Mouse (Mus musculus): ENCODE results near the gene Iah1. TPM values are rescaled to one million over a fixed set of nuclear protein-coding genes. Genes with fewer than 3 reads are reported as not detected.

The Iah1 gene
- 48.6 and 51.5 TPM in 2 replicates for polyA plus RNA-seq (2015; fragmentation: Nextera tagmentation; extraction: Ambion mirVana)

DNA sequence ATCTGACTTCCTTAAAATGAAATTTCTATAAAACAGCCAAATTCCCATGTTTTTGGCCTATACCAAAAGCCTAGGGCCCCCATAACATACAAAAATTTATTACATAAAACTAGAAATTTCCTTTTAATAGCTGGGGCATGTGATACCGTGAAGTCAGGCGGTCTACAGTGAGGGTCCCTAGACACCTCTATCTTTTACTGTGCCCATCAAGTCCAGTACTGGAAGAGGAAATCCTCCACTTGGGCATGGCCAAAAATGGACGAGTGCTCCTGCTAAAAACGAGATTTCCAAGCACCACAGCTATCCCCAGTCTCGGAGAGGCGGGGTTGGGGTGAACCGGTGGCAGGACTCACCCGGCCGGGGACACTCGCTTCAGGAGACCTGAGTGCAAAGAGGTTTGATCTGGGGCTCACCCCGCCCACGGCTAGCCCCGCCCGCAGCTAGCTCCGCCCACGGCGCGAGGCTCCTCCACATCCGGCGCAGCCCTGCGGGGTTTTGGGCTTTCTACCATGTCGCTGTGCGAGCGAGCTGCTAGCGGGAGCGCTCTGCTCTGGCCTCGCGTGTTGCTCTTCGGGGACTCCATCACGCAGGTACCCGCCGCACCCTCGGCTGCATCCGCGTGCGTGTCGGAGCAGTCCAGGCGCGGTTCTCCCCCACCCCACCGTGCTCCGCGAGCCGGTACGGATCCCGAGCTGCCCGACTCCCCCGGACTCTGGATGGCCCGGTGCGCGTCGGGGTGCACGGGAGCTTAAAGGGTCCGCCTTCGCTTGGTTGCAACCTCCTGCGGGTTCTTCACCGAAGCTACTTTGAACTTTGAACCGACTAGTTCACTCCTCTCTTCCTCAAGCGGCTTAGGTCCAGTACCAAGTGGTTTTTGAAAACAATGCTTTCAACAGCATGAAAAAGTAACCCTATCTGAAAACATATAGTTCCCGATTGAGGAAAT, at the start of gene Iah1:
TSS of gene Iah1 (plus strand) at position 467 of the 946 bp plus-strand sequence.
- Histone ChIP-seq H3K4me1 (peaks cover 8% of the 10 kb centered on the region; the same call in 1 of the 2 replicates), H3K9me3 (replicated peaks) (no peaks in the 10 kb centered on the region), H3K4me2 (replicated peaks) (peak within 1 kb of the TSS; percentile 67), H3K4me3 (replicated peaks) (peak within 1 kb of the TSS; percentile 73), H3K9ac (peak within 1 kb of the TSS; percentile 61), H3K27me3 (no peaks in the 10 kb centered on the region), H3K36me3 (peaks cover 54% of the 10 kb centered on the region), H3K27ac (replicated peaks) (peak within 1 kb of the TSS; percentile 81)
- 2% methylated on average over 59 of the region's 59 CpGs for WGBS
- peak; percentile 92 for ATAC-seq (ENCODE audit: insufficient number of reproducible peaks, low FRiP score, low TSS enrichment, low read depth)

DNA sequence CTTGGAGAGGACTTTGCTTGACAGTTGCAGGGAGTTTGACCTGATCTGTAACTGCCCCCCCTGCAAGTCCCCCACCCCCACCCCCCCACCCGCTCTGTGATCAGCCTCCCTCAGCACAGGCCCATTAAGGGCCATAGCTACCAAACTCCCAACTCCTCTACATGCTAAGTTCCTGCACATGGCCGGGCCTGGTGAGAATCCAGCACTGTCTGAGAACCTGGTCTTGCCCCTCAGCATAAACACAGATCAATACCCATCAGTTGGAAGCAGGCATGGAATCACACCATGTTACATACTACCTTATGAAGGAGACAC, 49.4 kb upstream of the Iah1 start:
- H3K4me1 ChIP-seq: no peaks in the 10 kb centered on the region
- 87% methylated on average over 2 of the region's 2 CpGs for WGBS
- no peak overlapping the region for H3K27ac ChIP-seq (replicated peaks)
- H3K9me3 ChIP-seq (replicated peaks): no peaks in the 10 kb centered on the region
- H3K4me3 ChIP-seq (replicated peaks): no peak overlapping the region
- peaks cover 54% of the 10 kb centered on the region for H3K36me3 ChIP-seq
- no peak overlapping the region for H3K4me2 ChIP-seq (replicated peaks)
- H3K9ac ChIP-seq: no peak overlapping the region
- ATAC-seq (ENCODE audit: insufficient number of reproducible peaks, low FRiP score, low TSS enrichment, low read depth): no peak
- no peaks in the 10 kb centered on the region for H3K27me3 ChIP-seq

DNA sequence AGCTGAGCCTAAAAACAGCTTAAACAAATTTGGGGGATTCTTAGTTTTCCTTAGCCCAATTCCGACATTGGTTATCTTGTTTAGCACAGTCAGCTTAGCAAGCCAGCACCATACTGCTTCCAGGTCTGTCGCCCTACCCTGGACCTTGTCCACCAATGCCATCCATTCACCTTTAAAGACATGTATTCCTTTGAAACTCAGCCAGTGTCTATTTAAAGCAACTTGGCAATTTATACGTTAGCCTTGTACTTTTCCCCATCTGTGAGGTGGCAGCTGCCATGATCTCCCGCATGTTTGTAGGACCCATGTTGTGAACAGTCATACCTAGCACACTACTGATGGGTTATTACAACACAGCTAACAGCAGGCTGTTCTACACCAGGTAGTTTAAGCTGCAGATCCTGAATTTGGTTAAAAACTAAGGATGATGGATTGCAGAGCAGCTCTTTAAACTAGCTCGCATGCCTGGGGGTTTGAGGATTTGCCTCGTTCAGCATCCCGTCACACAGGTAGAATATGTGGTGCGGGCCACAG, 48.0 kb upstream of the Iah1 start:
- no peak for ATAC-seq (ENCODE audit: insufficient number of reproducible peaks, low FRiP score, low TSS enrichment, low read depth)
- Histone ChIP-seq H3K27me3 (no peaks in the 10 kb centered on the region), H3K4me1 (no peaks in the 10 kb centered on the region), H3K9me3 (replicated peaks) (no peaks in the 10 kb centered on the region), H3K4me3 (replicated peaks) (no peak overlapping the region), H3K27ac (replicated peaks) (no peak overlapping the region), H3K9ac (no peak overlapping the region), H3K36me3 (peaks cover 58% of the 10 kb centered on the region), H3K4me2 (replicated peaks) (no peak overlapping the region)
- WGBS: 85% methylated on average over 8 of the region's 8 CpGs

DNA sequence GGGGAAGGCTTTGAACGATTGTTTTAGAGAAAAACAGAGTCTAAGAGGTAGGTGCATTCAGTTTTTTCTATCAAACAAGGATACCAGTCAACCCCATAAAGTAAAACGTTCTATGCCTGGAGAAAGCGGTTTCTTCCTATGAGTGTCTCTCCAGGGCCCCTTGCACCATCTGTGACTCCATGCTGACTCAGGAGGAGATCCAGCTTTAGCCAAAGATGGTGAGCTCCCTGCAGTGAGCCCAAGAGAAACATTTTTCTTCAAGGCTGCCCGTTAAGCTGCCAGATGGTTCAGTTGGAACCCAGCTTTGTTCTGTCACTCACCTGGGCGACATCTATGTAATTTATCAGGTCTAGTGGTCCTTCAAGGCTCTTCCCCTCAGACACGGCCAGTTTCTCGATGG, 41.7 kb upstream of the Iah1 start:
- no peak overlapping the region for H3K9ac ChIP-seq
- H3K36me3 ChIP-seq: peaks cover 32% of the 10 kb centered on the region
- H3K4me1 ChIP-seq: no peaks in the 10 kb centered on the region
- H3K4me3 ChIP-seq (replicated peaks): no peak overlapping the region
- no peak overlapping the region for H3K4me2 ChIP-seq (replicated peaks)
- no peak overlapping the region for H3K27ac ChIP-seq (replicated peaks)
- no peaks in the 10 kb centered on the region for H3K27me3 ChIP-seq
- WGBS: 78% methylated on average over 7 of the region's 7 CpGs
- ATAC-seq (ENCODE audit: insufficient number of reproducible peaks, low FRiP score, low TSS enrichment, low read depth): no peak
- no peaks in the 10 kb centered on the region for H3K9me3 ChIP-seq (replicated peaks)

DNA sequence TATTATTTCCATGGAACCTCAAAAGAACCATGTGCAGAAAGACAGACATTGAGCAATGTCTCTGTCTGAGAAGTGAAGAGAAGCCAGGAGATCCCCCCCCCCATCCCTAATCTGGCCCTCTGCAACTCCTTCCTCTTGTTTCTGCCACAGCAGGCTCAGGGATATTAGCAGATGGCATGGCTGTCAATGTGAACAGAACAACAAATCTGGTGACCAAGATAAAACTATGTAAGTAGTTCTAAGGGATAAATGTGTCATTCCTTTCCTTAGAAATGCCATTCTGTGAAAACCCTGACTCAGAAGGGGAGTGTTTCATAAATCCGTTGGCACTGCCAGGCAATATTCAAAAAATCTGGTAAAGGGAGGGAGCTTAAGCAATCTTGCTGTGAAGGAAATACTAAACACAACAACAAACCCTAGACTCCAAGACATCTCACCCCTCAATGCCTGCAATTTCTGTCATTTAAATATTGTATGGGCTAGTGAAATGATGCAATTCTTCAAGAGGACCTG, 38.8 kb upstream of the Iah1 start:
- Histone ChIP-seq H3K4me3 (replicated peaks) (no peak overlapping the region), H3K4me1 (no peaks in the 10 kb centered on the region), H3K36me3 (peaks cover 7% of the 10 kb centered on the region), H3K27me3 (no peaks in the 10 kb centered on the region), H3K9me3 (replicated peaks) (no peaks in the 10 kb centered on the region), H3K27ac (replicated peaks) (no peak overlapping the region), H3K4me2 (replicated peaks) (no peak overlapping the region), H3K9ac (no peak overlapping the region)
- no peak for ATAC-seq (ENCODE audit: insufficient number of reproducible peaks, low FRiP score, low TSS enrichment, low read depth)
- WGBS: 80% methylated on average over 1 of the region's 1 CpGs

DNA sequence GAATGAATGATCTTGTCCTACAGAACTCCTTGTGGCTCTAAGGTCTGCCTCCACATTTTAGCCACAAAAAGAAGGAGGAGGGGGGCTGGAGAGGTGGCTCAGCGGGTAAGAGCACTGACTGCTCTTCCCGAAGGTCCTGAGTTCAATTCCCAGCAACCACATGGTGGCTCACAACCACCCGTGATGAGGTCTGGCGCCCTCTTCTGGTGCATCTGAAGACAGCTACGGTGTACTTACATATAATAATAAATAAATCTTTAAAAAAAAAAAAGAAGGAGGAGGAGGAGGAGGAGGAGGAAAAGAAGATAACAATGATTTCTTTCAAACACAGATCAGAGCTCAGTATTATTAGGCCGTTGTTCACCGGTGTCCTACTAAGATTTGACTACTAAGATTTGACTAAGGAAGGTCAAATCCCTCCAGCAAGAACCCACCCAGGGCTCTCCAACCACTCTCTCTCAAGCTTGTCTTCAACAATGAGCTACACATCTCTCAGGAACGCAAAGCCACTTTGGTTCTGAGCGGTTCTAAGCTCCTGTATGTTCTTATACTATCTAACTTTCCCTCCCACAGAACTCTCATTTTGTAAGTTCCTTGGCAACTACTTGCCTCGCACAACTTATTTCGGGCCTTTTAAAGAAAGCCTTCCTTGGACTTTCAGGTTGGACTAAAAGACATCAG, 31.3 kb upstream of the Iah1 start, which contains the start of gene Cpsf3:
TSS of gene Cpsf3 (plus strand) at position 631 of the 681 bp plus-strand sequence.
- Histone ChIP-seq H3K9ac (peak within 1 kb of the TSS; percentile 90), H3K27me3 (no peaks in the 10 kb centered on the region), H3K27ac (replicated peaks) (peak within 1 kb of the TSS; percentile 95), H3K4me3 (replicated peaks) (peak within 1 kb of the TSS; percentile 89), H3K9me3 (replicated peaks) (no peaks in the 10 kb centered on the region), H3K36me3 (no peaks in the 10 kb centered on the region; the same call in 1 of the 2 replicates), H3K4me2 (replicated peaks) (peak within 1 kb of the TSS; percentile 84), H3K4me1 (peaks cover 21% of the 10 kb centered on the region)
- 52% methylated on average over 11 of the region's 11 CpGs for WGBS
- ATAC-seq (ENCODE audit: insufficient number of reproducible peaks, low FRiP score, low TSS enrichment, low read depth): no peak

DNA sequence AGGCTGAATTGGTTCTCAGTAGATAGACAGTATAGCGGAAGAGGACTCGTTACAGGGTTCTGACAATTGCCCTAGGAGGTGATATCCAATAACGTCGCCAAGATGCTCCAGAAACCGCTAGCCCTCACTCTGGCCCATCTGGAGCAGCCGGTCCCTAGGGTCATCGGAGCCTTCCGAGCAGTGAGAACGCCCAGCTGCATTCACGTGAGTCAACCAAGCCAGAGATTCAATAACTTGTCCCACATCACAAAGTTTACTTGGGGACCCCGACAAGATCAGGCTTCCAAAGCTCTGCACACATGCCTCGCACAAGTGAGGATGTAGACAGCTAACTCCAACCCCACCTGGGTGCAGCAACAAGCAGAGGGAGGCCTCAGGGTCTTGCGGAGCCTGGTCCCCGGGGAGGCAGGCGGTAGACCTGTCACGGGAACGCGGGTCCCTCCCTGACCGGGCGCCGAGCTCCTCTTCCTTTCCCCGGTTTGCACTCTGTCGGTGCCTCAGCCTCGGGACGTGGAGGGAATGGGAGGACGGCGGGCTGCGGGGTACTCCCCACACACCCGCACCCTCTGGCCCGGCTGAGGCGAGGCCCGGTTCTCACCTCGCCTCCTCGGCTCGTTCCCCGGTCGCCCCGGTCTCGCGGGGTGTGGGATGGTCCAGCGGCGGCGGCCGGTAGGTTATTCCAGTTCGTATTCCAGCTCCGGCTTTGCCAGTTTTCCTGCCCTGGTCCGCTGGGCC, 30.5 kb upstream of the Iah1 start:
- peak overlapping the region; percentile 89 for H3K4me3 ChIP-seq (replicated peaks)
- H3K9ac ChIP-seq: peak overlapping the region; percentile 72
- H3K27ac ChIP-seq (replicated peaks): peak overlapping the region; percentile 85
- H3K4me2 ChIP-seq (replicated peaks): peak overlapping the region; percentile 84
- peak; percentile 82; the same call in 1 of the 2 replicates for ATAC-seq (ENCODE audit: insufficient number of reproducible peaks, low FRiP score, low TSS enrichment, low read depth)
- under 1% methylated on average over 45 of the region's 47 CpGs for WGBS
- H3K27me3 ChIP-seq: no peaks in the 10 kb centered on the region
- H3K9me3 ChIP-seq (replicated peaks): no peaks in the 10 kb centered on the region
- peaks cover 21% of the 10 kb centered on the region for H3K4me1 ChIP-seq
- peaks cover under 1% of the 10 kb centered on the region; the same call in 1 of the 2 replicates for H3K36me3 ChIP-seq

DNA sequence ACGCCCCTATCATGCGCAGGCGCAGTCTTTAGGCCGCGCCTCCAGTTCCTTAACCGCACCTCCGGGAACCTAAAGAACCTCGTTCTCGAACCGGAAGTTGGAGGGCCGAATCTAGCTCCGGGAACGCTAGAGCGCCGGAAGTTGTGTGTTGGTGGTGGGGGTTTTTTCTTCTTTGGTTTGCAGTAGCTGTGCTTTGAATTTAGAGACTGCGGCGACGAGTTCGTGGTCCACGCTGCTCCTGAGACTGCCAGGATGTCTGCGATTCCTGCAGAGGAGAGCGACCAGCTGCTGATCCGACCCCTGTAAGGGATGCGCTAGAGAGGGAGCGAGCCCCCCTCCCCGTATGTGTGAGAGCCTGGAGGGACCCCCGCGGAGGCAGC, 30.0 kb upstream of the Iah1 start, which contains the start of gene Itgb1bp1:
TSS of gene Itgb1bp1 (minus strand) at position 42 of the 380 bp plus-strand sequence.
- no peaks in the 10 kb centered on the region for H3K9me3 ChIP-seq (replicated peaks)
- peaks cover 21% of the 10 kb centered on the region for H3K4me1 ChIP-seq
- peak; percentile 96 for ATAC-seq (ENCODE audit: insufficient number of reproducible peaks, low FRiP score, low TSS enrichment, low read depth)
- H3K4me3 ChIP-seq (replicated peaks): peak within 1 kb of the TSS; percentile 89
- peak within 1 kb of the TSS; percentile 90 for H3K9ac ChIP-seq
- WGBS: 0% methylated on average over 28 of the region's 28 CpGs
- H3K27me3 ChIP-seq: no peaks in the 10 kb centered on the region
- H3K4me2 ChIP-seq (replicated peaks): peak within 1 kb of the TSS; percentile 84
- H3K36me3 ChIP-seq: peaks cover 6% of the 10 kb centered on the region
- H3K27ac ChIP-seq (replicated peaks): peak within 1 kb of the TSS; percentile 95

DNA sequence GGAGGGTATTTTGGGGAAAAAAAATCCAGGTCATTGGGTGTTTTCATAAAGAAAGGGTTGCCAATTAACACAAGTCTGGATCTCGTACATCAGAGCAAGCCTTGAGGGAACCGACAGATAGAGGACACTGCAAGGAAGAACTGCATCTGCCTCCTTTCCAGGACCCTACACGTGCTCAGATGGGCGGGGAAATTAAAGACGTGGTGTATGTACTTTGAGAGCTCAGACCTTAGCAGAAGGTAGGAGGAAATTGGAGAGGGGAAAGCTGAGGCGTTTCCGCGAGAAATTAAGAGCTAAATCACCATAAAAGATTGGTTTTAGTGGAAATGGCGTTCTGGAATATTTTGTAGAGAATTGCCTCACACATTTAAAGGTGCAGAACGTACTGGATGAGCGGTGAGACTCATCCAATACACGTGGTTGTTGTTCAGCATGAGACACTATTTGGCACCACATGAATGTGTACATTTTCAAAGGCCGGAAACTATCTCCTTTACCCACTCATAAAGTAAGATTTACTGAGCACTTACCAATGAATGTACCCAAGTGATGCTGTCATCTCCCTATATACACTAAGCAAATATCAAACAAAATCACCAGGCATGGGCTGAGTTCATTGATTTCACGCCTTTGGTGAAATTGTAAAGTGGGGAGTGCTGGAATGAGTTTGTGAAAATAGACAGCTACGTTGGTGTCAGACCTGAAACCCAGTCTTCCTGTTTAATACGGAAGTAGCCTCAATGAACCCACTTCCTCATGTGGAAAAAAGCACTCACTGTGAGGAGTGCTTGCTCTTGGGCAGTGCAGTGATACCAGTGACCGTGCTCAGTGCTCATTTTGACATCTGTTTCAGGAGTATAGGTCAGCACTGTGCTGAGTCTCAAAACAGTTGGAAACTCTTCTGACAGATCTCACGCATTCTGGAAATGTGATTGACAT, 29.2 kb upstream of the Iah1 start:
- no peaks in the 10 kb centered on the region for H3K27me3 ChIP-seq
- H3K4me2 ChIP-seq (replicated peaks): peak overlapping the region; percentile 84
- peak overlapping the region; percentile 95 for H3K27ac ChIP-seq (replicated peaks)
- H3K9me3 ChIP-seq (replicated peaks): no peaks in the 10 kb centered on the region
- H3K4me3 ChIP-seq (replicated peaks): peak overlapping the region; percentile 89
- H3K36me3 ChIP-seq: peaks cover 12% of the 10 kb centered on the region
- ATAC-seq (ENCODE audit: insufficient number of reproducible peaks, low FRiP score, low TSS enrichment, low read depth): no peak
- WGBS: 29% methylated on average over 18 of the region's 18 CpGs
- peaks cover 21% of the 10 kb centered on the region for H3K4me1 ChIP-seq
- peak overlapping the region; percentile 90 for H3K9ac ChIP-seq
